Mouse (Mus musculus) limb, embryonic 14.5 days (tissue): ENCODE results near the gene Sorbs2. TPM values are rescaled to one million over a fixed set of nuclear protein-coding genes. Genes with fewer than 3 reads are reported as not detected.

Experiments
- ATAC-seq: fragments of 200-750 bp; cut with Nextera tagmentation; 2 replicates; pipeline ENCODE4 v1.8.0; 2017; ENCODE audit warnings: low read depth, moderate number of reproducible peaks, moderate TSS enrichment; ENCODE audit not compliant: low FRiP score
- DNase-seq: peaks from one replicate; pipeline ENCODE4 v3.0.0-alpha.2; 2015; ENCODE audit warnings: low spot score
- H3K27ac ChIP-seq: fragments of 300-500 bp; sonication (generic); replicated peaks from 2 replicates; pipeline ENCODE4 v1.5.1; 2014; ENCODE audit warnings: low read depth, mild to moderate bottlenecking, low read length, moderate library complexity, mixed read lengths
- H3K27me3 ChIP-seq: fragments of 300-500 bp; sonication (generic); 2 replicates; pipeline ENCODE4 v1.6.1; 2014; ENCODE audit warnings: low read length, mixed read lengths; ENCODE audit not compliant: control insufficient read depth, insufficient read depth
- H3K36me3 ChIP-seq: fragments of 300-500 bp; sonication (generic); 2 replicates; pipeline ENCODE4 v1.6.1; 2014; ENCODE audit warnings: mild to moderate bottlenecking, low read length, moderate library complexity, mixed read lengths; ENCODE audit not compliant: control insufficient read depth, insufficient read depth
- H3K4me1 ChIP-seq: fragments of 300-500 bp; sonication (generic); 2 replicates; pipeline ENCODE4 v1.6.1; 2014; ENCODE audit warnings: antibody characterized with exemption, low read length, mixed read lengths; ENCODE audit not compliant: control insufficient read depth, insufficient read depth
- H3K4me2 ChIP-seq: fragments of 300-500 bp; sonication (generic); replicated peaks from 2 replicates; pipeline ENCODE4 v1.6.1; 2014; ENCODE audit warnings: low read depth, mild to moderate bottlenecking, low read length, moderate library complexity; ENCODE audit not compliant: severe bottlenecking
- H3K4me3 ChIP-seq: fragments of 300-500 bp; sonication (generic); replicated peaks from 2 replicates; pipeline ENCODE4 v1.5.1; 2014; ENCODE audit warnings: low read length
- H3K9ac ChIP-seq: fragments of 300-500 bp; sonication (generic); 2 replicates; pipeline ENCODE4 v1.6.1; 2014; ENCODE audit warnings: mild to moderate bottlenecking, low read depth, low read length, moderate library complexity; ENCODE audit not compliant: severe bottlenecking
- H3K9me3 ChIP-seq: fragments of 300-500 bp; sonication (generic); 2 replicates; pipeline ENCODE4 v1.6.1; 2016; ENCODE audit warnings: low read length; ENCODE audit not compliant: control insufficient read depth
- POLR2A ChIP-seq: fragments of 200-500 bp; IDR thresholded peaks from 2 replicates; pipeline ENCODE4 v1.8.0; 2012; ENCODE audit warnings: inconsistent platforms, mild to moderate bottlenecking, moderate library complexity, borderline replicate concordance; ENCODE audit not compliant: insufficient read depth, insufficient read length; ENCODE audit errors: extremely low read depth
- WGBS: fragments of 180-500 bp; shearing (Covaris S2); extraction: QIAGEN DNeasy Blood & Tissue Kit; methylation state at CpG from one replicate; pipeline ENCODE4 v1.1.7; 2014; 5-methylcytosine and 5-hydroxymethylcytosine counted together
- polyA plus RNA-seq, 2 experiments: library from polyadenylated mRNA; depleted of rRNA in 1 of 2; stranded (reverse) in 1 of 2; unstranded in 1 of 2; fragments of >200 nt; fragmentation: Nextera tagmentation in 1 of 2; extraction: Ambion mirVana in 1 of 2; gene quantifications; 2 replicates each; pipeline versions ENCODE4 v1.2.1 to v1.2.3; 2012 to 2014

The Sorbs2 gene
- polyA plus RNA-seq, 2 experiments: 52.7 to 54.1 TPM

DNA sequence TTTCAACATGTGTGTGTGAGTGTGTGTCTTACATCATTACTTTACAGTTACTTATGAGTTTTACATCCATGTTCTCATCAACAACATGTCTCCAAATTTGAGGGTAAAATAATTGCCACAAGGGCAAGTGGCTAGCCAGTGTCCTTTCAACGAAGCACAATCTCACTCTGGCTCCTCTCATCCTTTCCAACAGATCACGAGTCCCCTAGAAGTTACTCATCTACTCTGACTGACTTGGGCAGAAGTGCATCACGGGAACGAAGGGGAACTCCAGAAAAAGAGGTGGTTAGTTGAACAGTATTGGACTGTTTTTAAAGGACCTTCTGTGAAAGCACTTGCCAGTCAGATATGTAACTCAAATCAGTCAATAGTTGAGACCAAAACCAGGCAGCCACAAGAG is 291.9 kb downstream of the Sorbs2 start:
- TF ChIP-seq POLR2A: no peak
- Histone ChIP-seq H3K4me2 (no peak overlapping the region), H3K9ac (no peak overlapping the region), H3K4me1 (no peaks in the 10 kb centered on the region), H3K27ac (no peak overlapping the region), H3K27me3 (no peaks in the 10 kb centered on the region), H3K4me3 (no peak overlapping the region), H3K9me3 (no peaks in the 10 kb centered on the region), H3K36me3 (peaks cover 12% of the 10 kb centered on the region; the same call in 1 of the 2 replicates)
- ATAC-seq (no peak), DNase-seq (no peak)
- WGBS: 91% methylated on average over 4 of the region's 4 CpGs

DNA sequence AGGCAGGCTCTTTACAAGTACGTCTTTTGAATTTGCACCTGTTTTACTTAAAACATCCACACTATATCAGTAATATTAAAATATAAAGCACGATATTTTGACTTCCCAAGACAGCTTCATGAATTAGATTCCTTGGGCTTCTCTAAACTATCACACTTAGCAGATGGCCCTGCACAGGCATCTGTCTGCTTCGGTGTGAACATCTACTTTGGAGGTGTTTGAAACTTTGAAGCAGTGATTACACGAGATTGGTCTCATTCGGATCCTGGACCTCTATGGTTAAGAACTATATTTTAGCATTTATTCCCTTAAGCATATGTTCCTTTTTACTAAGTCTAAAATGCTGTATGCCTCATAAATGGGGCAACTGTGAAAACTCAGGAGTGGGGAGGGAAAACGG is 301.0 kb downstream of the Sorbs2 start:
- 90% methylated on average over 6 of the region's 6 CpGs for WGBS

DNA sequence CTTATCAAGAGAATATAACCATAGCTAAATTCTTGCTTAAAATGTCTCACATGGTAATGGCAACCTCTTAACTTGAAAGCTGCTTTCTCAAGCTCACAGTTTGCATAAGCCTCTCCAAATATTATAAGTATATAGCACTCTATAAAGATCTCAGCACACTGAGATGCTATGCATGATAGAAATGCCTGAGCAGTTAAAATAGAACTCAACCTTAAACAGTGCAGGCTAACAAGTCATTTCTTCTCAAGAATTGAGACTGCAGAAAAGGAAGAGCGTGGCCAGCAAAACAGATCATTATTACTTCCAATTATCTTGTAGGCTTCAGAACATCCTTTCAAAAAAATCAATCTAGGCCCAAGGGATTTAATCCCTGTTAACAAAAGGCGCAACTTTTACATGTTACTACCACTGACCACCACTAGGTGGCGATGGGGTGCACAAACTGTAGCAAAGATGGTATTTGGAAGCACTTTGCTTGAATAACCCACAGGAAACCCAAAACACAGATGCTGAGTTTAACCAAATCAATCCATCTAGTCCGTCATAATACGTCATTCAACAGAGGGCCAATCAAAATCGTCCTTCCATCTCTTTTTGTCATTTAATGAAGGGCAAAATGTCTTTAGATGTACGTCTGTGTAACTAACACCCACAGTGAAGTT is 309.3 kb downstream of the Sorbs2 start:
- no peak overlapping the region for H3K4me3 ChIP-seq
- TF ChIP-seq POLR2A: no peak
- H3K9me3 ChIP-seq: no peaks in the 10 kb centered on the region
- DNase-seq (peak; percentile 48), ATAC-seq (no peak)
- H3K36me3 ChIP-seq: peaks cover 7% of the 10 kb centered on the region
- no peak overlapping the region for H3K4me2 ChIP-seq
- H3K27me3 ChIP-seq: no peaks in the 10 kb centered on the region
- peaks cover 2% of the 10 kb centered on the region; the same call in 1 of the 2 replicates for H3K4me1 ChIP-seq
- no peak overlapping the region for H3K9ac ChIP-seq
- 30% methylated on average over 7 of the region's 7 CpGs for WGBS
- no peak overlapping the region for H3K27ac ChIP-seq

More for the DNA sequence above, 301.0 kb downstream of the Sorbs2 start:
- Histone ChIP-seq H3K27ac (no peak overlapping the region), H3K27me3 (no peaks in the 10 kb centered on the region), H3K9ac (no peak overlapping the region), H3K36me3 (peaks cover 25% of the 10 kb centered on the region), H3K4me1 (no peaks in the 10 kb centered on the region), H3K4me3 (no peak overlapping the region), H3K9me3 (no peaks in the 10 kb centered on the region), H3K4me2 (no peak overlapping the region)
- ATAC-seq (no peak), DNase-seq (no peak)
- TF ChIP-seq POLR2A: no peak

DNA sequence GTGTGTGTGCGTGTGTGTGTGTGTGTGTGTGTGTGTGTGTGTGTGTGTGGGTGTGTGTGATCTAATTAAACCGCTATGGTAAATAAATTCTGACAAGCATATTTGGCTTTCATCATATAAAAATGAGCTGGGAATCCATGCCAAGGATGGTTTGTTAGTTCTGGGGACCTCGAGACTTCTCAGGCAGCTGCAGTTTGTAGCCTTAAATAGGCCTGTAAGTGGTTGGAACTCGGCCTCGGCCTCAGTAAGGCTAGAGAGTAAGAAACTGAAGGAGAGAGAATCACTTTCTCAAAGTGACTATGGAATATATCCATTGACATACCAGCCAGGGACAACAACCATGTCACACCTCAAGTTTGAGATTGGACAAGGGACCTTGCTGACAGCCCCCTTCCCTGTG is 314.1 kb downstream of the Sorbs2 start:
- Histone ChIP-seq H3K9me3 (no peaks in the 10 kb centered on the region), H3K36me3 (no peaks in the 10 kb centered on the region), H3K4me3 (no peak overlapping the region), H3K27ac (no peak overlapping the region), H3K9ac (no peak overlapping the region), H3K4me2 (no peak overlapping the region), H3K4me1 (peaks cover 8% of the 10 kb centered on the region; the same call in 1 of the 2 replicates), H3K27me3 (no peaks in the 10 kb centered on the region)
- 49% methylated on average over 5 of the region's 5 CpGs for WGBS
- peak; percentile 31 for DNase-seq
- TF ChIP-seq POLR2A: no peak
- ATAC-seq: no peak

DNA sequence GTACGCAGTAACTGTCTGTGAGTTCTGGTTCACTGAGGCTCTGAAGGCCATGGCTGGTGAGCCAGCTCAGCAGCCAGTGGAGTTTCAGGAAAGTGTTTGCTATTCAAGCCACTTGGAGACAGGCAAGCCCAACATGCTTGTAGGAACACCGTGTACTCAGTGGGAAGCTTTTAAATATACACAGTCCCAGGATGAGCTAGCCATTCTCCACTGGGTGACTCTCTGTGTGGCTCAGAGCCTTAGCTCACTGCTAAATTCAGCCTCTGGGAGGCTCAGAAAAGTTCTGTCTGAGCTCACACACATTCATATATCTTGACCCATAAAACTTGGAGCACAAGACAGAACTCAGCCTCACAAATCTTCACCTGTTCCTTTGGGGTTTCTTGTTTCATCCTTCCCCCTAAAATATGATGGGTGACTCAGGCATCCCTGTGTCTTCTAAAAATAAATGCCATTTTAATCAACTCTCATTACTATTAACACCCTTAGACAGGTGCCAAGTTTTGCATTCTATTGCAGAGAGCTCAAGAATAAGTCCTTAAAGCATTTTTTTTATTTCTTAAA is 322.5 kb downstream of the Sorbs2 start:
- H3K4me3 ChIP-seq: no peak overlapping the region
- TF ChIP-seq POLR2A: no peak
- no peaks in the 10 kb centered on the region for H3K9me3 ChIP-seq
- H3K9ac ChIP-seq: no peak overlapping the region
- H3K27ac ChIP-seq: no peak overlapping the region
- no peaks in the 10 kb centered on the region for H3K36me3 ChIP-seq
- ATAC-seq (peak; percentile 30; the same call in 1 of the 2 replicates), DNase-seq (no peak)
- WGBS: 94% methylated on average over 2 of the region's 2 CpGs
- peaks cover 3% of the 10 kb centered on the region; the same call in 1 of the 2 replicates for H3K4me1 ChIP-seq
- no peaks in the 10 kb centered on the region for H3K27me3 ChIP-seq
- H3K4me2 ChIP-seq: no peak overlapping the region
